Mouse (Mus musculus) neutrophil, adult 5-6 weeks (primary cell): ENCODE data around the gene Ift88. TPM values are rescaled to one million over a fixed set of nuclear protein-coding genes. Genes with fewer than 3 reads are reported as not detected.

Experiments used
- ATAC-seq: fragments of 151-379, 151-347 bp; 2 replicates; pipeline ENCODE4 v1.8.0; 2017; ENCODE audit warnings: mild to moderate bottlenecking, moderate TSS enrichment; ENCODE audit not compliant: insufficient number of reproducible peaks, poor library complexity, low FRiP score, severe bottlenecking; ENCODE audit errors: extremely low read depth
- total RNA-seq: library from RNA; stranded (forward); fragments of 200-1000 nt; gene quantifications from 2 replicates; pipeline ENCODE4 v1.2.3, GENCODE M21; 2017

Gene Ift88
- 5.6 and 5.8 TPM in 2 replicates for total RNA-seq

- peak; percentile 90 for ATAC-seq
These were observed at the start of gene Ift88 for GRCm38 (mm10) chr14:57423432-57424211. Ift88 (plus strand) TSS chr14:57424062.

GRCm38 (mm10) chr14:57375205-57375604 lies 48.7 kb upstream of the Ift88 start:
- no peak for ATAC-seq

- ATAC-seq, result no peak
These were observed 47.8 kb upstream of the Ift88 start for GRCm38 (mm10) chr14:57376016-57376415.

- no peak for ATAC-seq
These were observed 46.9 kb upstream of the Ift88 start for GRCm38 (mm10) chr14:57376956-57377355.

- no peak for ATAC-seq
These were observed 46.3 kb upstream of the Ift88 start for GRCm38 (mm10) chr14:57377531-57377930.

GRCm38 (mm10) chr14:57385667-57386066 lies 38.2 kb upstream of the Ift88 start:
- ATAC-seq, result no peak

- 0 out of 2 replicates have a peak, but pooled peaks have one; percentile 23 for ATAC-seq
These were observed 36.9 kb upstream of the Ift88 start for GRCm38 (mm10) chr14:57386758-57387561.

GRCm38 (mm10) chr14:57391621-57392020 lies 32.2 kb upstream of the Ift88 start:
- ATAC-seq, result no peak

GRCm38 (mm10) chr14:57392278-57392677 lies 31.6 kb upstream of the Ift88 start:
- no peak for ATAC-seq

GRCm38 (mm10) chr14:57395470-57395869 lies 28.4 kb upstream of the Ift88 start:
- ATAC-seq, result no peak

GRCm38 (mm10) chr14:57397221-57397620 lies 26.6 kb upstream of the Ift88 start:
- ATAC-seq, result no peak

- ATAC-seq, result peak; percentile 97
These were observed 25.7 kb upstream of the Ift88 start, which contains the start of gene Cryl1 for GRCm38 (mm10) chr14:57398065-57398757. Cryl1 (minus strand) TSS chr14:57398529.

- ATAC-seq, result no peak
These were observed 24.9 kb upstream of the Ift88 start for GRCm38 (mm10) chr14:57398813-57399427.

- ATAC-seq, result no peak
These were observed 21.0 kb upstream of the Ift88 start for GRCm38 (mm10) chr14:57402815-57403214.

GRCm38 (mm10) chr14:57407039-57407987 lies 16.5 kb upstream of the Ift88 start:
- ATAC-seq, result no peak

GRCm38 (mm10) chr14:57408100-57408499 lies 15.8 kb upstream of the Ift88 start:
- ATAC-seq, result no peak

GRCm38 (mm10) chr14:57409106-57409505 lies 14.8 kb upstream of the Ift88 start:
- no peak for ATAC-seq

GRCm38 (mm10) chr14:57412166-57412565 lies 11.7 kb upstream of the Ift88 start:
- ATAC-seq, result no peak
